Mouse (Mus musculus) MEL (cell line): ENCODE results near the gene Tlk2. TPM values are rescaled to one million over a fixed set of nuclear protein-coding genes. Genes with fewer than 3 reads are reported as not detected.

Source experiments
- DNase-seq: peaks from one replicate; pipeline ENCODE4 v3.0.0; 2011; ENCODE audit warnings: low read depth, low spot score
- H3K27ac ChIP-seq: 2 replicates; pipeline ENCODE4 v1.5.1; 2012; ENCODE audit warnings: low read depth, mild to moderate bottlenecking, control low read depth, low read length, moderate library complexity; ENCODE audit not compliant: control insufficient read depth
- H3K27me3 ChIP-seq, 2 experiments: fragments of 150-350 bp in 1 of 2; sonication (generic) in 1 of 2; 2 replicates each; pipeline ENCODE4 v1.6.1; 2012; ENCODE audit warnings: low read length in 2 of 2, mild to moderate bottlenecking in 2 of 2, improper control_type of control experiment in 1 of 2, moderate library complexity in 1 of 2; ENCODE audit not compliant: insufficient read depth in 2 of 2, control insufficient read depth in 1 of 2
- H3K36me3 ChIP-seq, 2 experiments: 2 replicates each; pipeline ENCODE4 v1.6.1; 2012 to 2014; ENCODE audit warnings: low read length in 2 of 2, improper control_type of control experiment in 1 of 2, inconsistent platforms in 1 of 2, mild to moderate bottlenecking in 1 of 2; ENCODE audit not compliant: insufficient read depth in 2 of 2, control insufficient read depth in 1 of 2
- H3K4me1 ChIP-seq, 2 experiments: fragments of 150-350 bp in 1 of 2; sonication (generic) in 1 of 2; 2 replicates each; pipeline ENCODE4 v1.6.1; 2012; ENCODE audit warnings: low read length in 2 of 2, improper control_type of control experiment in 1 of 2, mild to moderate bottlenecking in 1 of 2; ENCODE audit not compliant: insufficient read depth in 2 of 2, control insufficient read depth in 1 of 2
- H3K4me3 ChIP-seq, 2 experiments: fragments of 150-350 bp in 1 of 2; sonication (generic) in 1 of 2; 2 replicates each; pipeline ENCODE4 v1.5.1; 2012; ENCODE audit warnings: low read depth in 2 of 2, low read length in 2 of 2, mild to moderate bottlenecking in 2 of 2, moderate library complexity in 2 of 2, control low read depth in 1 of 2, improper control_type of control experiment in 1 of 2; ENCODE audit not compliant: control insufficient read depth in 1 of 2, insufficient read depth in 1 of 2
- H3K79me2 ChIP-seq: 2 replicates; pipeline ENCODE4 v1.6.1; 2012; ENCODE audit warnings: mild to moderate bottlenecking, low read length, moderate library complexity; ENCODE audit not compliant: control insufficient read depth, poor library complexity, insufficient read depth
- H3K9ac ChIP-seq: 2 replicates; pipeline ENCODE4 v1.6.1; 2012; ENCODE audit warnings: low read depth, mild to moderate bottlenecking, control low read depth, low read length, moderate library complexity; ENCODE audit not compliant: control insufficient read depth, poor library complexity, severe bottlenecking
- H3K9me3 ChIP-seq: fragments of 150-350 bp; sonication (generic); replicated peaks from 2 replicates; pipeline ENCODE4 v1.6.1; 2012; ENCODE audit warnings: mild to moderate bottlenecking, low read length, improper control_type of control experiment, moderate library complexity; ENCODE audit not compliant: insufficient read depth
- BHLHE40 ChIP-seq: IDR thresholded peaks from 2 replicates; pipeline ENCODE4 v1.6.1; 2012; ENCODE audit warnings: low read depth, mild to moderate bottlenecking, inconsistent platforms, low read length, improper control_type of control experiment, borderline replicate concordance
- CHD2 ChIP-seq: IDR thresholded peaks from 2 replicates; pipeline ENCODE4 v1.6.1; 2011; ENCODE audit warnings: low read length, improper control_type of control experiment
- CTCF ChIP-seq, 3 experiments: IDR thresholded peaks in 2 of 3; conservative IDR thresholded peaks in 1 of 3; 2 replicates each; pipeline ENCODE4 v1.5.1; 2011 to 2012; ENCODE audit warnings: low read length in 3 of 3, low read depth in 2 of 3, mild to moderate bottlenecking in 2 of 3, improper control_type of control experiment in 1 of 3, inconsistent platforms in 1 of 3, mixed read lengths in 1 of 3, moderate library complexity in 1 of 3; ENCODE audit not compliant: control insufficient read depth in 1 of 3, insufficient read depth in 1 of 3, poor library complexity in 1 of 3, severe bottlenecking in 1 of 3
- EP300 ChIP-seq, 2 experiments: IDR thresholded peaks; 2 replicates each; pipeline ENCODE4 v1.6.1; 2011; ENCODE audit warnings: improper control_type of control experiment in 2 of 2, low read length in 2 of 2, low read depth in 1 of 2, mild to moderate bottlenecking in 1 of 2
- ETS1 ChIP-seq: IDR thresholded peaks from 2 replicates; pipeline ENCODE4 v1.6.1; 2012; ENCODE audit warnings: low read depth, mild to moderate bottlenecking, inconsistent platforms, low read length, improper control_type of control experiment, moderate library complexity
- HCFC1 ChIP-seq: IDR thresholded peaks from 2 replicates; pipeline ENCODE4 v1.6.1; 2012; ENCODE audit warnings: low read depth, mild to moderate bottlenecking, inconsistent platforms, low read length, improper control_type of control experiment, moderate library complexity
- KAT2A ChIP-seq: conservative IDR thresholded peaks from 2 replicates; pipeline ENCODE4 v1.6.1; 2012; ENCODE audit warnings: low read depth, low read length, improper control_type of control experiment, inconsistent platforms
- MAZ ChIP-seq: IDR thresholded peaks from 2 replicates; pipeline ENCODE4 v1.6.1; 2012; ENCODE audit warnings: low read depth, mild to moderate bottlenecking, inconsistent platforms, low read length, improper control_type of control experiment
- MEF2A ChIP-seq: IDR thresholded peaks from 2 replicates; pipeline ENCODE4 v1.6.1; 2014; ENCODE audit warnings: low read depth, mild to moderate bottlenecking, inconsistent platforms, low read length, improper control_type of control experiment; ENCODE audit not compliant: poor library complexity, insufficient replicate concordance, severe bottlenecking; ENCODE audit errors: extremely low read depth
- NELFE ChIP-seq: IDR thresholded peaks from 2 replicates; pipeline ENCODE4 v1.6.1; 2011; ENCODE audit warnings: low read depth, low read length, improper control_type of control experiment
- NRF1 ChIP-seq: IDR thresholded peaks from 2 replicates; pipeline ENCODE4 v1.6.1; 2014; ENCODE audit warnings: low read depth, mild to moderate bottlenecking, inconsistent platforms, low read length, improper control_type of control experiment, moderate library complexity; ENCODE audit not compliant: poor library complexity, insufficient read depth, severe bottlenecking
- POLR2A ChIP-seq, 2 experiments: IDR thresholded peaks; 2 replicates each; pipeline ENCODE4 v1.6.1; 2011 to 2012; ENCODE audit warnings: low read length in 2 of 2, mild to moderate bottlenecking in 2 of 2, control low read depth in 1 of 2, improper control_type of control experiment in 1 of 2, low read depth in 1 of 2, moderate library complexity in 1 of 2; ENCODE audit not compliant: control insufficient read depth in 1 of 2, insufficient read depth in 1 of 2, poor library complexity in 1 of 2
- POLR2AphosphoS5 ChIP-seq: IDR thresholded peaks from 2 replicates; pipeline ENCODE4 v1.6.1; 2012; ENCODE audit warnings: low read depth, borderline replicate concordance, mild to moderate bottlenecking, inconsistent platforms, low read length, moderate library complexity, mixed read lengths
- RAD21 ChIP-seq: IDR thresholded peaks from 2 replicates; pipeline ENCODE4 v1.6.1; 2011; ENCODE audit warnings: mild to moderate bottlenecking, low read depth, low read length, improper control_type of control experiment
- SIN3A ChIP-seq: IDR thresholded peaks from 2 replicates; pipeline ENCODE4 v1.6.1; 2012; ENCODE audit warnings: low read length, improper control_type of control experiment, inconsistent platforms
- TAL1 ChIP-seq: IDR thresholded peaks from 2 replicates; pipeline ENCODE4 v1.6.1; 2012; ENCODE audit warnings: mild to moderate bottlenecking, inconsistent platforms, low read length, moderate library complexity, mixed read lengths
- UBTF ChIP-seq: IDR thresholded peaks from 2 replicates; pipeline ENCODE4 v1.6.1; 2012; ENCODE audit warnings: low read depth, mild to moderate bottlenecking, inconsistent platforms, low read length, improper control_type of control experiment, moderate library complexity, borderline replicate concordance; ENCODE audit not compliant: insufficient read depth
- ZMIZ1 ChIP-seq: IDR thresholded peaks from 2 replicates; pipeline ENCODE4 v1.6.1; 2012; ENCODE audit warnings: low read depth, mild to moderate bottlenecking, inconsistent platforms, low read length, improper control_type of control experiment, moderate library complexity
- ZNF384 ChIP-seq: IDR thresholded peaks from 2 replicates; pipeline ENCODE4 v1.6.1; 2012; ENCODE audit warnings: low read depth, mild to moderate bottlenecking, inconsistent platforms, low read length, improper control_type of control experiment
- polyA plus RNA-seq, 2 experiments: library from polyadenylated mRNA; stranded (reverse) in 1 of 2; unstranded in 1 of 2; fragments of >175 nt in 1 of 2; fragments of >200 nt in 1 of 2; gene quantifications; 2 replicates each; pipeline versions ENCODE4 v1.2.1 to v1.2.4; 2012; ENCODE audit warnings: low replicate concordance in 2 of 2, low read depth in 1 of 2; ENCODE audit not compliant: insufficient read length in 2 of 2, insufficient read depth in 1 of 2, missing spikeins in 1 of 2
- total RNA-seq: library from RNA; depleted of rRNA; stranded (reverse); fragments of 300-350 nt; gene quantifications from 2 replicates; pipeline ENCODE4 v1.2.3, GENCODE M21; 2012

Tlk2 gene
- total and polyA plus RNA-seq, 3 experiments: 46.5 to 60.9 TPM; not detected in 1

DNA sequence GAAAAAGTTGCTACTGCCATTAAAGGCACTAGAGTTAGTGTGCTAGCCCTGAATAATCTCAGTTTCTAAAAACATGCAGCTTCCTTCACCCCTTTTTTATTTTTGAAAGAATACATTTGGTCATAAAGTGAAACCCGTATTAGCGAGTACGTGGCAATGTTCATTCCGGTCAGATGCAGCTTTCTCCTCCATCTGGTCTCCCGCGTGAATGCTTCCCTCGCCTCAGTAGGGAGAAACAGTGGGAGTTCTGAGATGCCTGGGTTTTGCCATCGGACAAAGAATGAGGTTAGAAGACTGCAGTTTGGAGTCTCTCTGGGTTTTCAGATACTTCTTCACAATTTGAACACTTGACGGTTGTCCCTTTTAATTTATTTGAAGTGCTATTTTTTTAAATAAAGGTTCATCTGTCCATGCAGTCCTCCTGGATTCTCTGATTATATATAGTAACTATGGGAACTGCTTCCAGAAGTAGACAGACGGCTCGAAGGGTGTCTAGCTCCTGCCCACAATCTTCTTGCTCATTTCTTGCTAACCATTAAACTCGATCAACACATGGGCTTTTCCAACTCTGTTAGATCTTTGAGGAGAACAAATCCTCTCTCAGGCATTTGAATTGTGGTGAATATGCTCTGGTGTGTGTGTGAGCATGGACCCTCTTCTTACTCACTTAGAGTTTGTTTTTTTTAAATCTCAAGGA is 103.3 kb downstream of the Tlk2 start:
- Histone ChIP-seq H3K4me3 (no peak overlapping the region), H3K27me3 (no peaks in the 10 kb centered on the region), H3K9me3 (no peaks in the 10 kb centered on the region), H3K4me1 (no peaks in the 10 kb centered on the region), H3K9ac (no peak overlapping the region), H3K36me3 (peaks cover 0 to 3% of the 10 kb centered on the region in 2 experiments; a peak in 1 of 4 replicates), H3K27ac (no peak overlapping the region), H3K79me2 (no peaks in the 10 kb centered on the region)
- DNase-seq: no peak
- TF ChIP-seq BHLHE40 (no peak), EP300 (IDR thresholded peaks at IDR 0.05; ENCODE audit: low read depth in 1 of 2, low read length in 2 of 2) (no peak), RAD21 (no peak), UBTF (no peak), NRF1 (no peak), POLR2AphosphoS5 (no peak), CHD2 (no peak), ZNF384 (no peak), TAL1 (no peak), POLR2A (IDR thresholded peaks at IDR 0.05; ENCODE audit: control insufficient read depth in 1 of 2, insufficient read depth in 1 of 2, low read depth in 1 of 2, low read length in 2 of 2, poor library complexity in 1 of 2) (no peak), SIN3A (no peak), KAT2A (no peak), MEF2A (no peak), NELFE (no peak), CTCF (IDR thresholded peaks at IDR 0.05 in 2 of 3, conservative IDR thresholded peaks at IDR 0.05 in 1 of 3; ENCODE audit: control insufficient read depth in 1 of 3, insufficient read depth in 1 of 3, low read depth in 2 of 3, low read length in 3 of 3, poor library complexity in 1 of 3, severe bottlenecking in 1 of 3) (no peak)

DNA sequence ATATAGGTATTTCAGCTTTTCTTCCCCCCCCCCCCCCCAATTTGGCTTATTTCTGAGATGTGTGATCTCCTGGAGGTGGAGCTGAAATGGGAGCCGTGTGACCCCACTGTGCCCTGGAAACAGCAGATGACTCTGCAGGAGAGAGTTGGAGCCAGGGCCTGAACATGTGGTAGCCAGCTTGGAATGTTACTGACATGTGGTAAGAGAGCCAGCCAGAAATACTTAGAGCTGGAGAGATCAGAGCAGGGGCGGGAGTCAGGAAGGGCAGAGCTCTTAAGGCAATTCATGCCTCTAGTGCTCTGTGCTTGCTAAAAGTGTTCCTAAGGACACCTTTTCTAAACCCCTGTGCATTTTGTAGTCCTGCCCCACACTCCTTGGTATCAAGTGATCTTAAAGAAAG is 103.9 kb downstream of the Tlk2 start:
- H3K4me1 ChIP-seq: no peaks in the 10 kb centered on the region
- TF ChIP-seq POLR2AphosphoS5 (no peak), ZMIZ1 (no peak), MEF2A (no peak), ETS1 (no peak), CHD2 (no peak), EP300 (IDR thresholded peaks at IDR 0.05; ENCODE audit: low read depth in 1 of 2, low read length in 2 of 2) (no peak), KAT2A (no peak), HCFC1 (no peak), TAL1 (no peak), MAZ (no peak), NRF1 (no peak)
- no peak for DNase-seq
- H3K9me3 ChIP-seq: no peaks in the 10 kb centered on the region
- H3K27ac ChIP-seq: no peak overlapping the region
- H3K36me3 ChIP-seq: no peaks in the 10 kb centered on the region
- no peak overlapping the region for H3K4me3 ChIP-seq
- no peaks in the 10 kb centered on the region for H3K27me3 ChIP-seq
- no peaks in the 10 kb centered on the region for H3K79me2 ChIP-seq
- H3K9ac ChIP-seq: no peak overlapping the region
